Mouse (Mus musculus): ENCODE results near the gene Lyar. TPM values are rescaled to one million over a fixed set of nuclear protein-coding genes. Genes with fewer than 3 reads are reported as not detected.

The Lyar gene
- polyA plus RNA-seq (2015; fragmentation: Nextera tagmentation; extraction: Ambion mirVana), result 40.5 and 40.7 TPM in 2 replicates

- peak; percentile 96 for ATAC-seq (replicated peaks)
- Histone ChIP-seq H3K4me3 (peak within 1 kb of the TSS; percentile 95), H3K4me1 (peaks cover 24% of the 10 kb centered on the region), H3K4me2 (peak within 1 kb of the TSS; percentile 83), H3K27me3 (replicated peaks) (no peaks in the 10 kb centered on the region), H3K27ac (peak within 1 kb of the TSS; percentile 84), H3K9me3 (no peaks in the 10 kb centered on the region), H3K9ac (peak within 1 kb of the TSS; percentile 89), H3K36me3 (replicated peaks) (0 out of 2 replicates have a peak, but pooled peaks cover 3% of the 10 kb centered on the region)
- under 1% methylated on average over 55 of the region's 55 CpGs for WGBS
Observed at GRCm38 (mm10) chr5:38220328-38220912, at the start of gene Lyar, which contains the start of gene Zbtb49. Gene Lyar, plus strand, starts transcription at chr5:38220470. Gene Zbtb49, minus strand, starts transcription at chr5:38220457.

- Histone ChIP-seq H3K4me1 (no peaks in the 10 kb centered on the region), H3K4me2 (no peak overlapping the region), H3K27me3 (replicated peaks) (no peaks in the 10 kb centered on the region)
Observed at GRCm38 (mm10) chr5:38173766-38174165, 46.5 kb upstream of the Lyar start.

GRCm38 (mm10) chr5:38174256-38174912 is 45.9 kb upstream of the Lyar start:
- no peak for ATAC-seq (replicated peaks)
- Histone ChIP-seq H3K36me3 (replicated peaks) (no peaks in the 10 kb centered on the region), H3K27ac (no peak overlapping the region), H3K4me1 (no peaks in the 10 kb centered on the region), H3K27me3 (replicated peaks) (no peaks in the 10 kb centered on the region), H3K9me3 (no peaks in the 10 kb centered on the region), H3K4me3 (no peak overlapping the region), H3K4me2 (no peak overlapping the region), H3K9ac (no peak overlapping the region)
- WGBS, result 77% methylated on average over 16 of the region's 16 CpGs

More at GRCm38 (mm10) chr5:38173766-38174165, 46.5 kb upstream of the Lyar start:
- no peak overlapping the region for H3K9ac ChIP-seq
- ATAC-seq (replicated peaks), result no peak
- no peaks in the 10 kb centered on the region for H3K9me3 ChIP-seq
- 63% methylated on average over 5 of the region's 5 CpGs for WGBS
- no peak overlapping the region for H3K4me3 ChIP-seq
- no peak overlapping the region for H3K27ac ChIP-seq
- H3K36me3 ChIP-seq (replicated peaks), result no peaks in the 10 kb centered on the region

GRCm38 (mm10) chr5:38184688-38185285 is 35.5 kb upstream of the Lyar start:
- Histone ChIP-seq H3K27ac (no peak overlapping the region), H3K9ac (no peak overlapping the region), H3K27me3 (replicated peaks) (no peaks in the 10 kb centered on the region), H3K36me3 (replicated peaks) (no peaks in the 10 kb centered on the region), H3K4me2 (no peak overlapping the region), H3K4me3 (no peak overlapping the region), H3K9me3 (no peaks in the 10 kb centered on the region), H3K4me1 (no peaks in the 10 kb centered on the region)
- WGBS, result 88% methylated on average over 6 of the region's 6 CpGs
- ATAC-seq (replicated peaks), result no peak

- Histone ChIP-seq H3K27me3 (replicated peaks) (no peaks in the 10 kb centered on the region), H3K9me3 (no peaks in the 10 kb centered on the region), H3K4me2 (no peak overlapping the region), H3K4me3 (no peak overlapping the region), H3K27ac (no peak overlapping the region), H3K9ac (no peak overlapping the region), H3K4me1 (no peaks in the 10 kb centered on the region), H3K36me3 (replicated peaks) (no peaks in the 10 kb centered on the region)
- WGBS, result 91% methylated on average over 2 of the region's 2 CpGs
- no peak for ATAC-seq (replicated peaks)
Observed at GRCm38 (mm10) chr5:38187006-38187405, 33.3 kb upstream of the Lyar start.

- Histone ChIP-seq H3K36me3 (replicated peaks) (no peaks in the 10 kb centered on the region), H3K27me3 (replicated peaks) (no peaks in the 10 kb centered on the region), H3K9me3 (no peaks in the 10 kb centered on the region), H3K4me1 (peaks cover 10% of the 10 kb centered on the region), H3K27ac (no peak overlapping the region), H3K9ac (no peak overlapping the region), H3K4me2 (no peak overlapping the region), H3K4me3 (no peak overlapping the region)
- 92% methylated on average over 3 of the region's 3 CpGs for WGBS
- ATAC-seq (replicated peaks), result no peak
Observed at GRCm38 (mm10) chr5:38190907-38191306, 29.4 kb upstream of the Lyar start.

GRCm38 (mm10) chr5:38194946-38195345 is 25.3 kb upstream of the Lyar start:
- Histone ChIP-seq H3K4me2 (no peak overlapping the region), H3K9me3 (no peaks in the 10 kb centered on the region), H3K27ac (no peak overlapping the region), H3K4me3 (no peak overlapping the region), H3K36me3 (replicated peaks) (peaks cover 8% of the 10 kb centered on the region; the same call in 1 of the 2 replicates), H3K9ac (no peak overlapping the region), H3K27me3 (replicated peaks) (no peaks in the 10 kb centered on the region), H3K4me1 (peaks cover 10% of the 10 kb centered on the region)
- peak; percentile 33 for ATAC-seq (replicated peaks)
- WGBS, result 0% methylated on average over 2 of the region's 2 CpGs

GRCm38 (mm10) chr5:38195941-38196340 is 24.3 kb upstream of the Lyar start:
- Histone ChIP-seq H3K4me2 (no peak overlapping the region), H3K4me3 (no peak overlapping the region), H3K27ac (no peak overlapping the region), H3K27me3 (replicated peaks) (no peaks in the 10 kb centered on the region), H3K4me1 (peaks cover 10% of the 10 kb centered on the region), H3K9ac (no peak overlapping the region), H3K9me3 (no peaks in the 10 kb centered on the region), H3K36me3 (replicated peaks) (peaks cover 15% of the 10 kb centered on the region; the same call in 1 of the 2 replicates)
- ATAC-seq (replicated peaks), result no peak

GRCm38 (mm10) chr5:38196821-38197481 is 23.3 kb upstream of the Lyar start:
- Histone ChIP-seq H3K4me3 (no peak overlapping the region), H3K27ac (no peak overlapping the region), H3K4me1 (peaks cover 10% of the 10 kb centered on the region), H3K27me3 (replicated peaks) (no peaks in the 10 kb centered on the region), H3K4me2 (no peak overlapping the region), H3K36me3 (replicated peaks) (peaks cover 25% of the 10 kb centered on the region), H3K9ac (no peak overlapping the region), H3K9me3 (no peaks in the 10 kb centered on the region)
- peak; percentile 10; the same call in 1 of the 2 replicates for ATAC-seq (replicated peaks)
- 73% methylated on average over 5 of the region's 5 CpGs for WGBS

GRCm38 (mm10) chr5:38197482-38197823 is 22.8 kb upstream of the Lyar start:
- H3K4me3 ChIP-seq, result no peak overlapping the region
- no peaks in the 10 kb centered on the region for H3K9me3 ChIP-seq
- H3K4me1 ChIP-seq, result peaks cover 10% of the 10 kb centered on the region
- H3K27ac ChIP-seq, result no peak overlapping the region
- H3K27me3 ChIP-seq (replicated peaks), result no peaks in the 10 kb centered on the region
- H3K4me2 ChIP-seq, result no peak overlapping the region
- no peak overlapping the region for H3K9ac ChIP-seq
- peak; percentile 77 for ATAC-seq (replicated peaks)
- H3K36me3 ChIP-seq (replicated peaks), result peaks cover 30% of the 10 kb centered on the region
- whole genome bisulfite sequencing, result 22% methylated on average over 7 of the region's 7 CpGs

- H3K27me3 ChIP-seq (replicated peaks), result no peaks in the 10 kb centered on the region
- H3K9me3 ChIP-seq, result no peaks in the 10 kb centered on the region
- H3K36me3 ChIP-seq (replicated peaks), result peaks cover 41% of the 10 kb centered on the region
- no peak overlapping the region for H3K27ac ChIP-seq
- no peak overlapping the region for H3K4me2 ChIP-seq
- no peak for ATAC-seq (replicated peaks)
- H3K4me1 ChIP-seq, result peaks cover 7% of the 10 kb centered on the region
- WGBS, result 98% methylated on average over 2 of the region's 2 CpGs
- H3K9ac ChIP-seq, result no peak overlapping the region
- H3K4me3 ChIP-seq, result no peak overlapping the region
Observed at GRCm38 (mm10) chr5:38199686-38200085, 20.6 kb upstream of the Lyar start.

- H3K4me1 ChIP-seq, result no peaks in the 10 kb centered on the region
- no peak overlapping the region for H3K4me3 ChIP-seq
- no peaks in the 10 kb centered on the region for H3K27me3 ChIP-seq (replicated peaks)
- H3K9ac ChIP-seq, result no peak overlapping the region
- WGBS, result 82% methylated on average over 7 of the region's 7 CpGs
- H3K4me2 ChIP-seq, result no peak overlapping the region
- no peak overlapping the region for H3K27ac ChIP-seq
- peak; percentile 57; the same call in 1 of the 2 replicates for ATAC-seq (replicated peaks)
- H3K36me3 ChIP-seq (replicated peaks), result peaks cover 45% of the 10 kb centered on the region
- no peaks in the 10 kb centered on the region for H3K9me3 ChIP-seq
Observed at GRCm38 (mm10) chr5:38205303-38205726, 15.0 kb upstream of the Lyar start.
